Mouse (Mus musculus) myocyte (in vitro differentiated cells): ENCODE results near the gene Lrrc41.

Experiments used
- E2F4 ChIP-seq: IDR thresholded peaks from one replicate; pipeline ENCODE4 v1.6.1; 2011; ENCODE audit warnings: mild to moderate bottlenecking, control low read depth, moderate library complexity; ENCODE audit not compliant: insufficient read depth
- POLR2A ChIP-seq: IDR thresholded peaks from one replicate; pipeline ENCODE4 v1.6.1; 2011; ENCODE audit warnings: low read depth, mild to moderate bottlenecking, control low read depth, moderate library complexity; ENCODE audit not compliant: insufficient read length
- POLR2AphosphoS2 ChIP-seq: IDR thresholded peaks from one replicate; pipeline ENCODE4 v1.6.1; 2011; ENCODE audit warnings: low read depth, control low read depth; ENCODE audit not compliant: insufficient read length
- TCF3 ChIP-seq: IDR thresholded peaks from one replicate; pipeline ENCODE4 v1.6.1; 2011; ENCODE audit warnings: low read depth, control low read depth; ENCODE audit not compliant: insufficient read length

DNA sequence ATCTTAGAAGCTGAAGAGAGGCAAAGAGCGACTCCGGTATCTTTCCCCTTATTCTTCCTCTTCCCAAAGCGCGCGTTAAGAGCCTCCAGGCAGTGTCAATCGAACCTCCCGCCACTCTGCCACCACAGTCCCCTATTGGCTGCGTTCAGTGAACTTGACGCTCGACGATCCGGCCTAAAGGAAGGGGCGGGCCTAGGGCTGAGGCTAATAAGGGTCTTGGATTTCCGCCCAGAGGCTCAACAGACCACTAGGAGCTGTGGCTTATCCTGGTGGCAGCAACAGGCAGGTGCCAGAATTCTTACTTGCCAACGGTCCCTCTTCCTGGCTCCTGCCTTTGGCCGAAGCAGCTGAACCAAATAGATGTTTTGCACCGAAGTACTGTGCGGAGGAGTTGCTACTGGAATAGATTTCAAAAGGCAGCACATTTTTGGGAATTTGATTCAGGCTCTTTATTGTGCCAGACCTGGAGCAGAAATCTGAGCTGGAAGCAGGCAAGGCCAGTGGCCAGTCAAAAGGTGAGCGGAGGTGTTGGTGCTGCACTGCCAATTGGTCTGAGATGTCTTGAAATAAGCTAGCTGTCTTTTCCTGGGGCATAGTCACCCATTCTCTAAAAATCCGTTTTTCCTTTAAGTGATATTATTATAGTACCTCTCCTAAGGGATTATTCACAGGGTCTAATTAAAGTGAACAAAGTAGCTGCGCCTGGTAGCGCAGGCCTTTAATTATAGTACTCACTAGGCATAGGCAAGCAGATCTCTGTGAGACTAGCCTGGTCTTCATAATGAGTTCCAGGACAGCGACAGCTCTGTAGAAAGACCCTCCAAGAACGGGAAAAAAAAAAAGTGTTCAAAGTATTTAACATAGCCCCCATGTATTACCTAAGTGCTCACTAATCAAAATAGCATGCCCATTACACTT lies 48.8 kb downstream of the Lrrc41 start, which contains the start of the genes Rad54l and Pomgnt1:
- TF ChIP-seq TCF3 (no peak), E2F4 (peak; percentile 94), POLR2A (peak; percentile 67), POLR2AphosphoS2 (no peak)
